In the genomic region with DNA sequence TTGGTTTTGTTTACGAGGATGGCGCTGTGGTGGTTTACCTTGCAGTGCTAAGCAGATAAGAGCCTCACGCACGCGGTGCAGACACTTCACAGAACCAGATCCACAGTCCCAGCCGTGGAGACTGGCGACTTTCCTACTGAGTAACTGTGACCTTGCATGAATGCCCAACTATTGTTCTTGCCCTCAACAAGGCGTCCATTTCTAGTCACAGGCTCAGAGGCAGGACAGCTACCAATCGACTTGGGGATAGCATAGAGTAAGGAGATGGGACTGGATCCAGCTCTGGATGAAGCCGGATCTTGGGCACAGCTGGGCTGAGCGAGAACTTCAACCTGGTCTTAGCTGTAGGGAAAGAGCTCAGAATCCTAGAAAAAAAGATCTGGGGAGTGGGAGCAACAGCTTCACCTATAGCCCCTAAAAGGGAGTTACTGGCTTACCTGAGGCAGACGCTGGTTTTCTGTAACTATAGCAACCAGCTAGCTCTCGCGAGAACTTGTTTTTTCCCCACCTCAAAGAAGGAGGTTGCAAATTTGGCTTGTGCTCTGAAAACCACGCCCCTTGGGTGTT, we compare ENCODE assay signal across 9 mouse cellular contexts. TPM values are rescaled to one million over a fixed set of nuclear protein-coding genes. Genes with fewer than 3 reads are reported as not detected.
A peak's percentile ranks its signal among the peaks of the same experiment; 100 is the strongest.
DNase-seq lines count a peak whose midpoint lies in the region; ATAC-seq and TF ChIP-seq lines count a peak whose summit lies in the region.
"Had no signal": no experiment of that assay in that cellular context is flagged by ENCODE, and none has a peak within 500 bp of the region (broad histone marks: within the 10 kb centered on the region; RNA-seq: fewer than 3 reads in every experiment).

A gene (minus strand): TSS at position 462 of the 567 bp plus-strand sequence.

- no peaks in the 10 kb centered on the region for H3K27me3 ChIP-seq in intestine, embryonic 15.5 days (replicated peaks)
- no peaks in the 10 kb centered on the region for H3K27me3 ChIP-seq in midbrain, embryonic 10.5 days (ENCODE audit: low read depth, poor library complexity, severe bottlenecking)

- DNase-seq in adrenal gland, adult 18-20 months (ENCODE audit: low spot score in 2 of 2), result peak; percentile 41 to 51
- DNase-seq in gastrocnemius, postnatal 10 days, result peak; percentile 35
- peak; percentile 48 for DNase-seq in left cerebral cortex, postnatal 4 days
- DNase-seq in midbrain, embryonic 10.5 days (ENCODE audit: low spot score), result peak; percentile 60
- peak; percentile 50 for DNase-seq in spleen, adult 12 weeks (ENCODE audit: low spot score)

- peak within 1 kb of the TSS; percentile 51 for H3K4me3 ChIP-seq in cortical plate, adult 2 months (ENCODE audit: insufficient read depth, low read length)
- H3K4me3 ChIP-seq in intestine, embryonic 15.5 days (replicated peaks), result peak within 1 kb of the TSS; percentile 39
- H3K4me3 ChIP-seq in midbrain, embryonic 10.5 days, result peak within 1 kb of the TSS; percentile 54
- H3K4me3 ChIP-seq: myocyte had no signal

- no peak for TF ChIP-seq POLR2A in cortical plate, adult 2 months (IDR thresholded peaks at IDR 0.05; ENCODE audit: extremely low read depth, insufficient read depth, low read length)

- no peak within 1 kb of the TSS for H3K27ac ChIP-seq in cortical plate, adult 2 months (ENCODE audit: insufficient read depth, low read length)
- no peak within 1 kb of the TSS for H3K27ac ChIP-seq in intestine, embryonic 15.5 days
- H3K27ac ChIP-seq in midbrain, embryonic 10.5 days (replicated peaks), result peak within 1 kb of the TSS; percentile 68; the same call in 1 of the 2 replicates

- H3K9me3 ChIP-seq in intestine, embryonic 15.5 days, result no peaks in the 10 kb centered on the region
- H3K9me3 ChIP-seq in midbrain, embryonic 10.5 days (replicated peaks), result no peaks in the 10 kb centered on the region

- no peak for TF ChIP-seq CTCF in cortical plate, adult 2 months (IDR thresholded peaks at IDR 0.05; ENCODE audit: extremely low read depth, insufficient read depth, low read length)

- peak; percentile 66; the same call in 1 of the 2 replicates for ATAC-seq in intestine, embryonic 15.5 days
- ATAC-seq in inflammation-experienced regulatory T-cells, adult 6 months, result no peak

- peak within 1 kb of the TSS; percentile 79 for H3K4me2 ChIP-seq in intestine, embryonic 15.5 days (replicated peaks)

- intact Hi-C loops in left cerebral cortex, postnatal 4 days (cut with DNase I), result loop anchor here (5.0 kb wide), 1 partner anchor 40 kb away; no protein-coding TSS in a partner anchor

- WGBS in intestine, embryonic 15.5 days, result 2% methylated on average over 15 of the region's 15 CpGs
- 1% methylated on average over 15 of the region's 15 CpGs for WGBS in midbrain, embryonic 10.5 days

- no peaks in the 10 kb centered on the region for H3K36me3 ChIP-seq in intestine, embryonic 15.5 days
- no peaks in the 10 kb centered on the region for H3K36me3 ChIP-seq in midbrain, embryonic 10.5 days

- H3K9ac ChIP-seq in intestine, embryonic 15.5 days, result peak within 1 kb of the TSS; percentile 2; the same call in 1 of the 2 replicates

- 0 out of 2 replicates have a peak, but pooled peaks cover 2% of the 10 kb centered on the region for H3K4me1 ChIP-seq in cortical plate, adult 2 months (ENCODE audit: control insufficient read depth, insufficient read depth, low read length)
- no peaks in the 10 kb centered on the region for H3K4me1 ChIP-seq in intestine, embryonic 15.5 days (replicated peaks)
- peaks cover 12% of the 10 kb centered on the region for H3K4me1 ChIP-seq in midbrain, embryonic 10.5 days

RNA-seq across cellular contexts. Expression of the gene that starts here (rescaled TPM):
- total RNA-seq in adrenal gland, adult 18-20 months (2021), result 1 to 10 TPM in 1 of 2 experiments, under 1 TPM in 1; 0.96 to 1.1 TPM
- polyA plus RNA-seq in cortical plate, adult 2 months (2012; rRNA removed), result 1.5 and 3.3 TPM in 2 replicates
- total RNA-seq in gastrocnemius, postnatal 10 days (2021), result under 1 TPM; 0.23 to 0.25 TPM
- 0.18 and 0.28 TPM in 2 replicates for polyA plus RNA-seq in intestine, embryonic 15.5 days (2015; fragmentation: Nextera tagmentation; extraction: Ambion mirVana)
- total RNA-seq in left cerebral cortex, postnatal 4 days (2021), result 1 to 10 TPM; 1.7 to 2.9 TPM
- 0.46 and 0.66 TPM in 2 replicates for polyA plus RNA-seq in midbrain, embryonic 10.5 days (2016; fragmentation: Nextera tagmentation; extraction: Ambion mirVana)
- not detected for polyA plus RNA-seq in inflammation-experienced regulatory T-cells, adult 6 months (2017; shearing (Covaris generic))
- polyA plus RNA-seq: myocyte had no signal

Comparison
In these comparisons a context has a peak if more than half of its experiments do, and no peak if none do; other contexts are left out.
1. Peak in DNase-seq in gastrocnemius, postnatal 10 days; RNA of the gene not detected or under 1 TPM.
2. Peak in ATAC-seq, H3K4me3 ChIP-seq, H3K9ac ChIP-seq and H3K4me2 ChIP-seq in intestine, embryonic 15.5 days; RNA of the gene not detected or under 1 TPM.
3. Peak in DNase-seq, H3K4me3 ChIP-seq and H3K27ac ChIP-seq in midbrain, embryonic 10.5 days; RNA of the gene not detected or under 1 TPM.